Mouse (Mus musculus) ES-E14 (cell line): ENCODE measurements at regions not wholly inside any gene's neighbourhood (a gene's known extent, or its start where the extent isn't known, plus 50 kb on each side); places are given as distances from the start of the nearest gene placed in this dataset.

Experiments used
- DNase-seq: peaks from one replicate; pipeline ENCODE4 v3.0.0-alpha.2; 2013; ENCODE audit warnings: low read depth, low spot score
- H3K27ac ChIP-seq: 2 replicates; pipeline ENCODE4 v1.5.1; 2012; ENCODE audit warnings: low read depth, mild to moderate bottlenecking, low read length, moderate library complexity, mixed read lengths; ENCODE audit not compliant: poor library complexity, insufficient read depth, severe bottlenecking
- H3K36me3 ChIP-seq: 2 replicates; pipeline ENCODE4 v1.6.1; 2012; ENCODE audit warnings: mild to moderate bottlenecking, low read length, moderate library complexity, mixed read lengths; ENCODE audit not compliant: control insufficient read depth, poor library complexity, insufficient read depth, severe bottlenecking
- H3K4me1 ChIP-seq, 2 experiments: fragments of 150-350 bp in 1 of 2; sonication (generic) in 1 of 2; 2 replicates each; pipeline ENCODE4 v1.6.1; 2012; ENCODE audit warnings: low read length in 2 of 2, mild to moderate bottlenecking in 1 of 2, mixed read lengths in 1 of 2; ENCODE audit not compliant: control insufficient read depth in 2 of 2, insufficient read depth in 2 of 2, poor library complexity in 1 of 2
- H3K4me3 ChIP-seq, 2 experiments: fragments of 150-350 bp in 1 of 2; sonication (generic) in 1 of 2; 2 replicates each; pipeline ENCODE4 v1.5.1; 2012; ENCODE audit warnings: low read length in 2 of 2, low read depth in 1 of 2, mild to moderate bottlenecking in 1 of 2, mixed read lengths in 1 of 2; ENCODE audit not compliant: insufficient read depth in 1 of 2, poor library complexity in 1 of 2, severe bottlenecking in 1 of 2
- H3K9ac ChIP-seq: 2 replicates; pipeline ENCODE4 v1.6.1; 2012; ENCODE audit warnings: low read depth, mild to moderate bottlenecking, low read length, mixed read lengths; ENCODE audit not compliant: poor library complexity, insufficient read depth, severe bottlenecking
- H3K9me3 ChIP-seq: fragments of 150-350 bp; sonication (generic); 2 replicates; pipeline ENCODE4 v1.6.1; 2012; ENCODE audit warnings: low read depth, mild to moderate bottlenecking, low read length; ENCODE audit not compliant: control insufficient read depth, insufficient read depth
- CHD2 ChIP-seq: IDR thresholded peaks from 2 replicates; pipeline ENCODE4 v1.6.1; 2014; ENCODE audit warnings: mild to moderate bottlenecking, low read depth, low read length, inconsistent platforms
- HCFC1 ChIP-seq: IDR thresholded peaks from 2 replicates; pipeline ENCODE4 v1.6.1; 2012; ENCODE audit warnings: low read length, inconsistent platforms, borderline replicate concordance; ENCODE audit not compliant: insufficient read depth
- MAFK ChIP-seq: IDR thresholded peaks from 2 replicates; pipeline ENCODE4 v1.6.1; 2014; ENCODE audit warnings: mild to moderate bottlenecking, low read depth, low read length, inconsistent platforms; ENCODE audit not compliant: insufficient read depth
- ZC3H11A ChIP-seq: IDR thresholded peaks from 2 replicates; pipeline ENCODE4 v1.6.1; 2012; ENCODE audit warnings: low read depth, mild to moderate bottlenecking, inconsistent platforms, low read length, borderline replicate concordance
- ZNF384 ChIP-seq: IDR thresholded peaks from 2 replicates; pipeline ENCODE4 v1.6.1; 2012; ENCODE audit warnings: low read depth, low read length, inconsistent platforms
- in situ Hi-C, 2 experiments: fragments of 600-800 bp; cut with MboI; formaldehyde crosslinking; loops; one replicate each; pipeline ENCODE4 v1.15.1; 2025; ENCODE audit warnings: low sequenced_read_pairs in 2 of 2, inconsistent platforms in 1 of 2; ENCODE audit not compliant: unreplicated experiment in 2 of 2

- Histone ChIP-seq H3K4me3 (no peak overlapping the region), H3K36me3 (no peaks in the 10 kb centered on the region), H3K27ac (no peak overlapping the region), H3K9ac (no peak overlapping the region), H3K4me1 (no peaks in the 10 kb centered on the region), H3K9me3 (no peaks in the 10 kb centered on the region)
- TF ChIP-seq HCFC1 (no peak), MAFK (no peak), CHD2 (no peak), ZNF384 (no peak), ZC3H11A (no peak)
- in situ Hi-C loops = no loop called here
- no peak for DNase-seq
Observed at GRCm38 (mm10) chr5:51937320-51937719, 253.0 kb downstream of the Dhx15 start.

- Histone ChIP-seq H3K36me3 (no peaks in the 10 kb centered on the region), H3K9me3 (no peaks in the 10 kb centered on the region), H3K9ac (no peak overlapping the region), H3K4me3 (no peak overlapping the region), H3K27ac (no peak overlapping the region), H3K4me1 (no peaks in the 10 kb centered on the region)
- in situ Hi-C loops = no loop called here
- no peak for DNase-seq
- no peak for TF ChIP-seq ZC3H11A
- TF ChIP-seq ZNF384 = no peak
- no peak for TF ChIP-seq MAFK
- TF ChIP-seq CHD2 = no peak
- no peak for TF ChIP-seq HCFC1
Observed at GRCm38 (mm10) chr5:51935391-51936354, 254.6 kb downstream of the Dhx15 start.

- H3K9ac ChIP-seq = no peak overlapping the region
- in situ Hi-C loops = no loop called here
- DNase-seq = no peak
- no peak for TF ChIP-seq CHD2
- H3K9me3 ChIP-seq = no peaks in the 10 kb centered on the region
- H3K4me1 ChIP-seq = no peaks in the 10 kb centered on the region
- no peak overlapping the region for H3K27ac ChIP-seq
- no peak overlapping the region for H3K4me3 ChIP-seq
- no peaks in the 10 kb centered on the region for H3K36me3 ChIP-seq
Observed at GRCm38 (mm10) chr5:51934910-51935309, 255.4 kb downstream of the Dhx15 start.

- no peak overlapping the region for H3K4me3 ChIP-seq
- H3K9me3 ChIP-seq = no peaks in the 10 kb centered on the region
- no peak for DNase-seq
- H3K4me1 ChIP-seq = no peaks in the 10 kb centered on the region
- H3K36me3 ChIP-seq = no peaks in the 10 kb centered on the region
- no peak overlapping the region for H3K9ac ChIP-seq
- TF ChIP-seq HCFC1 = no peak
- no peak for TF ChIP-seq MAFK
- no peak for TF ChIP-seq CHD2
- no peak for TF ChIP-seq ZC3H11A
- TF ChIP-seq ZNF384 = no peak
- in situ Hi-C loops = no loop called here
- H3K27ac ChIP-seq = no peak overlapping the region
Observed at GRCm38 (mm10) chr5:51933331-51933730, 257.0 kb downstream of the Dhx15 start.
